Mouse (Mus musculus) liver, adult 2 months (tissue): ENCODE measurements around the gene Tnfrsf1b.

Experiments used
- CTCF ChIP-seq: fragments of 200-500 bp; IDR thresholded peaks from 2 replicates; pipeline ENCODE4 v1.5.1; 2011; ENCODE audit warnings: low read depth, low read length, control low read depth
- POLR2A ChIP-seq: fragments of 200-500 bp; IDR thresholded peaks from 2 replicates; pipeline ENCODE4 v1.6.1; 2011; ENCODE audit warnings: low read length, control low read depth; ENCODE audit not compliant: insufficient read depth; ENCODE audit errors: extremely low read depth

DNA sequence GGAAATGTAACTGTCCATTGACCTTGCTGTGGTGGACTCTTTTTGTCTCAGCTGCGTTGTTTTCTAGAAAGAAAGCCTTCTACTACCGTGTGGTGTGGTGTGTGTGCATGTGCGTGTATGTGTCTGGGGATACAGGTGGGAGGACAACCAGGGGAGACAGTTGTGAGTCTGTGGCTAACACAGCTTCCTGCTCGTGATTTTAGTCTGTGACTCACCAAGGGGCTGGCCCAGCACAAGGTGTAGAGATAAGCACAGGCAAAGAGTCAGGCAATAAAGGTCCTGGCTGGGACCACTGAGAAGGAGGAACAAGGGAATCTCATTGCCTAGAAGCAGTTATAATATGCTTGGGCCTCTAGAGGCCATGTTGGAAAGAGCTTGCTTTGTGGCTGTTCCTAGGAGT lies 3.3 kb upstream of the Tnfrsf1b start:
- TF ChIP-seq CTCF (no peak), POLR2A (no peak)
